Comparison of ENCODE assay signal across 21 mouse cellular contexts in the genomic region with DNA sequence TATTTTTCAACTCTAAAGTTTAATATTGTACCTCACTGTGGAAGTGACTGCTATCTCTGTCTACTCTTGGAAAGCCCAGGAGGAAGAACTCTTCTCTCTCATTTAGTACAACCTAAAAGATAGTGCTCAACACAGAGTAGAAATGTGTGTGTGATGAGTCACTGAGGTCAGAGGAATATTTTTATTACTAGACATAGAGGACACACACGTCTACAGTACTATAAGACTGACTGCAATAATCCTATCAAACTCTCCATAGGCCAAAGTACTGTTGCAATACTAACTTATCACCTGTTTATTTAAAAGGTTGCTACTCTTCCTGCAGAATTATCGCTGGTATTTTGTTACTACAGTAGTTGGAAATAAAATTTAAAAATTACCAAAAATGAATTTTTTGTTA. TPM values are rescaled to one million over a fixed set of nuclear protein-coding genes. Genes with fewer than 3 reads are reported as not detected.
DNase-seq lines count a peak whose midpoint lies in the region; ATAC-seq and TF ChIP-seq lines count a peak whose summit lies in the region.
"Had no signal": no experiment of that assay in that cellular context is flagged by ENCODE, and none has a peak within 500 bp of the region (broad histone marks: within the 10 kb centered on the region; RNA-seq: fewer than 3 reads in every experiment).

No protein-coding gene starts in this region.

- H3K9ac ChIP-seq in intestine, embryonic 15.5 days, result no peak overlapping the region
- H3K9ac ChIP-seq in intestine, embryonic 16.5 days (ENCODE audit: low read depth, low read length), result no peak overlapping the region
- no peak overlapping the region for H3K9ac ChIP-seq in intestine, postnatal 0 days (ENCODE audit: low read depth, low read length)

- no peak overlapping the region for H3K4me3 ChIP-seq in intestine, embryonic 15.5 days (replicated peaks)
- H3K4me3 ChIP-seq in intestine, embryonic 16.5 days (ENCODE audit: low read length), result no peak overlapping the region
- no peak overlapping the region for H3K4me3 ChIP-seq in intestine, postnatal 0 days (ENCODE audit: low read depth, low read length)

- H3K36me3 ChIP-seq in intestine, embryonic 15.5 days, result peaks cover 14% of the 10 kb centered on the region; the same call in 1 of the 2 replicates
- peaks cover 11% of the 10 kb centered on the region; the same call in 1 of the 2 replicates for H3K36me3 ChIP-seq in intestine, embryonic 16.5 days (ENCODE audit: control insufficient read depth, insufficient read depth, low read length)
- H3K36me3 ChIP-seq in intestine, postnatal 0 days (ENCODE audit: control insufficient read depth, insufficient read depth), result peaks cover 45% of the 10 kb centered on the region

- no peaks in the 10 kb centered on the region for H3K9me3 ChIP-seq in intestine, embryonic 15.5 days
- no peaks in the 10 kb centered on the region for H3K9me3 ChIP-seq in intestine, embryonic 16.5 days (ENCODE audit: control insufficient read depth, low read length)
- no peaks in the 10 kb centered on the region for H3K9me3 ChIP-seq in intestine, postnatal 0 days (ENCODE audit: control insufficient read depth)
- H3K9me3 ChIP-seq: G1E had no signal

- ATAC-seq in intestine, embryonic 15.5 days, result peak; percentile 85
- peak; percentile 87 for ATAC-seq in intestine, embryonic 16.5 days
- ATAC-seq in intestine, postnatal 0 days, result peak; percentile 90
- ATAC-seq in erythroblast, adult 5-6 weeks (replicated peaks; ENCODE audit: low FRiP score, poor library complexity, severe bottlenecking), result no peak
- ATAC-seq: activated CD4-positive, CD25-positive, alpha-beta regulatory T cell, adult 4 months; CD4-positive, CD25-positive, alpha-beta regulatory T cell, adult 4 months; Patski had no signal

- no peaks in the 10 kb centered on the region for H3K27me3 ChIP-seq in intestine, embryonic 15.5 days (replicated peaks)
- H3K27me3 ChIP-seq in intestine, embryonic 16.5 days (replicated peaks; ENCODE audit: control insufficient read depth, insufficient read depth, low read length), result no peaks in the 10 kb centered on the region
- no peaks in the 10 kb centered on the region for H3K27me3 ChIP-seq in intestine, postnatal 0 days (replicated peaks; ENCODE audit: control insufficient read depth, insufficient read depth, low read length)
- H3K27me3 ChIP-seq: CH12.LX, Patski had no signal

- 57% methylated on average over 2 of the region's 2 CpGs for WGBS in intestine, embryonic 15.5 days
- 48% methylated on average over 2 of the region's 2 CpGs for WGBS in intestine, embryonic 16.5 days
- 46% methylated on average over 2 of the region's 2 CpGs for WGBS in intestine, postnatal 0 days

- TF ChIP-seq CTCF in intestine, postnatal 0 days (IDR thresholded peaks at IDR 0.05; ENCODE audit: low read depth), result no peak

- no peak overlapping the region for H3K4me2 ChIP-seq in intestine, embryonic 15.5 days (replicated peaks)
- H3K4me2 ChIP-seq in intestine, embryonic 16.5 days (ENCODE audit: low read depth, low read length), result no peak overlapping the region
- no peak overlapping the region for H3K4me2 ChIP-seq in intestine, postnatal 0 days (replicated peaks; ENCODE audit: low read depth)

- peak; percentile 10 for DNase-seq in 3T3-L1 (ENCODE audit: low read depth, low spot score)
- DNase-seq in lung, adult 18-20 months, result no peak
- no peak for DNase-seq in adrenal gland, adult 2 months
- no peak for DNase-seq in kidney, adult 9 months
- DNase-seq: adrenal gland, adult 8-10 months; adrenal gland, postnatal 10 days; adrenal gland, postnatal 14 days; adrenal gland, postnatal 25 days; cerebellum, adult 11 months; cerebellum, adult 11-12 months; cerebellum, adult 18-20 months; cerebellum, adult 2 months had no signal

- peaks cover 2% of the 10 kb centered on the region; the same call in 1 of the 2 replicates for H3K4me1 ChIP-seq in intestine, embryonic 15.5 days (replicated peaks)
- H3K4me1 ChIP-seq in intestine, embryonic 16.5 days (ENCODE audit: control insufficient read depth, insufficient read depth, low read length), result peaks cover 13% of the 10 kb centered on the region; the same call in 1 of the 2 replicates
- no peaks in the 10 kb centered on the region; the same call in 1 of the 2 replicates for H3K4me1 ChIP-seq in intestine, postnatal 0 days (replicated peaks; ENCODE audit: control insufficient read depth, insufficient read depth, low read length)

- no peak overlapping the region for H3K27ac ChIP-seq in intestine, embryonic 15.5 days
- no peak overlapping the region for H3K27ac ChIP-seq in intestine, embryonic 16.5 days (ENCODE audit: low read length)
- H3K27ac ChIP-seq in intestine, postnatal 0 days (ENCODE audit: low read depth, low read length), result no peak overlapping the region

RNA-seq across cellular contexts. Expression of a gene that starts 30.2 kb away (rescaled TPM):
- polyA plus RNA-seq in intestine, embryonic 15.5 days (2015; fragmentation: Nextera tagmentation; extraction: Ambion mirVana), result 29.3 TPM in 2 replicates
- 34.1 and 35.9 TPM in 2 replicates for polyA plus RNA-seq in intestine, embryonic 16.5 days (2015; fragmentation: Nextera tagmentation; extraction: Ambion mirVana)
- polyA plus RNA-seq in intestine, postnatal 0 days (2015; fragmentation: Nextera tagmentation; extraction: Ambion mirVana), result 13.0 and 13.7 TPM in 2 replicates
- total RNA-seq in erythroblast, adult 5-6 weeks (2015; ENCODE audit: low replicate concordance), result not detected in 2 replicates
- 0.28 TPM in 1 of 2 replicates, not detected in the other for total RNA-seq in erythroblast, adult 5-6 weeks (2017; ENCODE audit: low replicate concordance)
- total RNA-seq in adrenal gland, adult 2 months (2021), result 1 to 10 TPM; 1.5 to 4.2 TPM
- 3.8 and 3.9 TPM in 2 replicates for polyA plus RNA-seq in adrenal gland, adult 2 months (2012; rRNA removed)
- total RNA-seq: G1E had no signal
- polyA plus RNA-seq: G1E had no signal
